Mouse (Mus musculus) kidney, embryonic 14.5 days (tissue): ENCODE measurements around the gene Slc35a1. TPM values are rescaled to one million over a fixed set of nuclear protein-coding genes. Genes with fewer than 3 reads are reported as not detected.

Experiments
- ATAC-seq: fragments of 200-750 bp; cut with Nextera tagmentation; 2 replicates; pipeline ENCODE4 v1.8.0; 2017; ENCODE audit warnings: moderate number of reproducible peaks, mild to moderate bottlenecking, moderate TSS enrichment, moderate library complexity; ENCODE audit not compliant: low FRiP score, low TSS enrichment
- H3K27ac ChIP-seq: fragments of 300-500 bp; sonication (generic); 2 replicates; pipeline ENCODE4 v1.5.1; 2014; ENCODE audit warnings: low read depth, mild to moderate bottlenecking, low read length, moderate library complexity, mixed read lengths
- H3K27me3 ChIP-seq: fragments of 300-500 bp; sonication (generic); 2 replicates; pipeline ENCODE4 v1.6.1; 2014; ENCODE audit warnings: mild to moderate bottlenecking, low read length; ENCODE audit not compliant: control insufficient read depth, insufficient read depth
- H3K36me3 ChIP-seq: fragments of 300-500 bp; sonication (generic); 2 replicates; pipeline ENCODE4 v1.6.1; 2014; ENCODE audit warnings: low read length, mixed read lengths; ENCODE audit not compliant: control insufficient read depth, insufficient read depth
- H3K4me1 ChIP-seq: fragments of 300-500 bp; sonication (generic); 2 replicates; pipeline ENCODE4 v1.6.1; 2014; ENCODE audit warnings: low read length, mixed read lengths; ENCODE audit not compliant: control insufficient read depth, insufficient read depth
- H3K4me2 ChIP-seq: fragments of 300-500 bp; sonication (generic); replicated peaks from 2 replicates; pipeline ENCODE4 v1.6.1; 2014; ENCODE audit warnings: low read depth, mild to moderate bottlenecking, low read length
- H3K4me3 ChIP-seq: fragments of 300-500 bp; sonication (generic); 2 replicates; pipeline ENCODE4 v1.5.1; 2014; ENCODE audit warnings: mild to moderate bottlenecking, low read length
- H3K9ac ChIP-seq: fragments of 300-500 bp; sonication (generic); 2 replicates; pipeline ENCODE4 v1.6.1; 2014; ENCODE audit warnings: low read depth, mild to moderate bottlenecking, low read length, moderate library complexity
- H3K9me3 ChIP-seq: fragments of 300-500 bp; sonication (generic); 2 replicates; pipeline ENCODE4 v1.6.1; 2016; ENCODE audit warnings: low read length; ENCODE audit not compliant: control insufficient read depth
- WGBS: fragments of 180-500 bp; shearing (Covaris S2); extraction: QIAGEN DNeasy Blood & Tissue Kit; methylation state at CpG from one replicate; pipeline ENCODE4 v1.1.7; 2014; 5-methylcytosine and 5-hydroxymethylcytosine counted together
- polyA plus RNA-seq: library from polyadenylated mRNA; unstranded; fragments of >200 nt; fragmentation: Nextera tagmentation; extraction: Ambion mirVana; gene quantifications from 2 replicates; pipeline ENCODE4 v1.2.1, GENCODE M21; 2014

The Slc35a1 gene
- polyA plus RNA-seq, 1 experiment from 2014 or later = 69.2 TPM

DNA sequence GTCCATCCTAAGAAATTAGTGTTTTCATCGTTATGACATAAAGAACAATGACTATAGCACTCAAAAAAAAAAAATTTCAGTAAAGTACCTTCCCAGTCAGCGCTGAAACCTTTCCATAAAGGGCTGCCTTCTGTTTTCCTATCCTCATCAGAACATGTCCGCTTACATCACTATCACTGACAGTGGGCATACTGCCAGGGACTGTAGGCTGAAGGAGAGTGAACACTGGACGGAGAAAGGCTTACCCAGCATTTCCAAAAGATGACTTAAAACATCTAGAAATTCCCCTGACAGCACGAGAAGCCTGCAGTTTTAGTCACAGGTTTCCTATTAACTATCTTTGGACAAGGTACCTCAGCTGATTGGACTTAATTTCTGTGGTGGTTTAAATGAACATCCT lies 13.5 kb downstream of the Slc35a1 start:
- Histone ChIP-seq H3K4me2 (no peak overlapping the region), H3K9me3 (no peaks in the 10 kb centered on the region), H3K4me1 (no peaks in the 10 kb centered on the region), H3K36me3 (peaks cover 30% of the 10 kb centered on the region), H3K27me3 (no peaks in the 10 kb centered on the region), H3K27ac (no peak overlapping the region), H3K4me3 (no peak overlapping the region), H3K9ac (no peak overlapping the region)
- ATAC-seq = no peak
- 94% methylated on average over 5 of the region's 5 CpGs for WGBS

DNA sequence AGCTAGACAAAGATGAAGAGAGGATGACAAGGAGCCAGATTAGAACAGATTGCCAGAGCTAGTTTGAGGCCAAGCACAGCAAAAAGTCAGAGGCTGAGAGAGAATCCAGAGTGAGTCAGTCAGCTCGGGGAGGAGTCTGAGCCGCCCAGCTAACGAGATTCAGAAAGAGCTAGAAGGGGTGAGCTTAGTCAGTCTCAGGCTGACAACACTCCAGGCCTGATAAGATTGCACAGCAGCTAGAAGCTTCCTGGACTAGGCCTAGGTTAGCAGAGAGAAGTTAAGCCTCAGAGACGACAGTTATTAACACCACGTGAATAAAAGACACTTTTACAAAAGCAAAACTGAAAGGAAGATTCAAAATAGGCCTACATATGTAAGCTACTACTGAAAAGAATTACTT lies 19.3 kb downstream of the Slc35a1 start:
- H3K4me2 ChIP-seq = no peak overlapping the region
- no peaks in the 10 kb centered on the region for H3K27me3 ChIP-seq
- WGBS = 96% methylated on average over 5 of the region's 5 CpGs
- peaks cover 56% of the 10 kb centered on the region for H3K36me3 ChIP-seq
- no peak overlapping the region for H3K9ac ChIP-seq
- H3K4me3 ChIP-seq = no peak overlapping the region
- no peak for ATAC-seq
- no peaks in the 10 kb centered on the region for H3K4me1 ChIP-seq
- H3K27ac ChIP-seq = no peak overlapping the region
- H3K9me3 ChIP-seq = no peaks in the 10 kb centered on the region

DNA sequence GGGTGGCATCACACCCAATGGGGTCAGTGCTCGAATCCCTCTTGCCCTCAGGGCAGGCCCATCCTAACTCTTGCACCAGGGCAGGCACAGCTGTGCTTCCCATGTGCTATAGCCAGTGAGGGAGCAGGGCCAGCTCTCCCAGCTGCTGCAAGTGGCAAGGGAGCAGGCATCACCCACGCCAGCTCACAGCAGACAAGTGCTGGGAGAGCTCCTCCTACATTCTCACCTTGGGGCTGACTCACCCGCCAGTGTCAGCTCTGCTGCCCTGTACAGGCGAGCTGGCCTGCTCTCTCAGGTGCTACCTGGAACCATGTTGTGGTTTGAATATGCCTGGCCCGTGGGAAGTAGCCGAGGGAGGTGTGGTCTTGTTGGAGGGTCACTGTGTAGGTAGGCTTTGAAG lies 25.3 kb downstream of the Slc35a1 start:
- no peak overlapping the region for H3K9ac ChIP-seq
- H3K27me3 ChIP-seq = no peaks in the 10 kb centered on the region
- 79% methylated on average over 6 of the region's 6 CpGs for WGBS
- H3K4me2 ChIP-seq = no peak overlapping the region
- ATAC-seq = no peak
- H3K36me3 ChIP-seq = peaks cover 72% of the 10 kb centered on the region
- no peaks in the 10 kb centered on the region for H3K9me3 ChIP-seq
- H3K4me1 ChIP-seq = no peaks in the 10 kb centered on the region
- H3K27ac ChIP-seq = no peak overlapping the region
- no peak overlapping the region for H3K4me3 ChIP-seq

DNA sequence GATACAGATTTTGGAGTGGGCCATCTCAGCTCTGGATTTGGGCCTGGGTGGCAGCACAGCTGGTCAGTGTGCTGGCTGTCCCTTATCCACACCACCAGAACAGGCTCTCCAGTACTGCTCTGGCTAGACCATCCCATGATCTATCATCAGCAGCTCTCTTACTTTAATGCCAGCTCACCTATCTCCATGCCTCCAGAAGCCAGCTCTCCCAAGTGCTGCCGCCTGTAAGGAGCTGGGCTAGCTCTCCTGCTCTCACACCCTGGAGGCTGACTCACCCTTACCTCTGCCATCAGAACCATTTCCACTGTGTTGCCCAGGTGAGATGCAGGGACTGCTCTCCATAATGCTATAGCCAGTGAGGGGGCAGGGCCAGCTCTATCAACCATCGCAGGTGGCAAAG lies 25.7 kb downstream of the Slc35a1 start:
- Histone ChIP-seq H3K4me2 (no peak overlapping the region), H3K9me3 (no peaks in the 10 kb centered on the region), H3K4me3 (no peak overlapping the region), H3K36me3 (peaks cover 72% of the 10 kb centered on the region), H3K9ac (no peak overlapping the region), H3K27ac (no peak overlapping the region), H3K4me1 (no peaks in the 10 kb centered on the region), H3K27me3 (no peaks in the 10 kb centered on the region)
- 96% methylated on average over 2 of the region's 2 CpGs for WGBS
- no peak for ATAC-seq

DNA sequence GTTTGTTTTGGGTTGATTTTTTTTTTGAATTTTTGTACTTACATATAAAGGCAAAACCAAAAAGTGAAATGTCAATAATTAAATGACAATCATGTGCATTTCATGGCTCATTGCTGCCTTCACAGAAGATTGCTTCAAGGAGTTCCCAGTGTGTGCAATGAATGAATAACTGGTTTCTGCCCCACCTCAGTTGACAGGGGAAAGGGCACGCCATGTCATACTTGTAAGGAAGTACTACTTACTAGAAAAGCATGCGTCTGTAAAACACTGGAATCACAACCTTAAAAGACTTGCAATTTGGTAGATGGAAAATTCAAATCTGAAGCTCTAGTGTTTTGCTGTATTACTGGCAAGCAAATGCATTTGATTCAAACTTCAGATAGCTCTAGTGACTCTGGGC lies 28.2 kb downstream of the Slc35a1 start:
- Histone ChIP-seq H3K27ac (no peak overlapping the region), H3K4me2 (no peak overlapping the region), H3K4me3 (no peak overlapping the region), H3K4me1 (no peaks in the 10 kb centered on the region), H3K9me3 (no peaks in the 10 kb centered on the region), H3K27me3 (no peaks in the 10 kb centered on the region), H3K36me3 (peaks cover 69% of the 10 kb centered on the region), H3K9ac (no peak overlapping the region)
- WGBS = 86% methylated on average over 2 of the region's 2 CpGs
- no peak for ATAC-seq

DNA sequence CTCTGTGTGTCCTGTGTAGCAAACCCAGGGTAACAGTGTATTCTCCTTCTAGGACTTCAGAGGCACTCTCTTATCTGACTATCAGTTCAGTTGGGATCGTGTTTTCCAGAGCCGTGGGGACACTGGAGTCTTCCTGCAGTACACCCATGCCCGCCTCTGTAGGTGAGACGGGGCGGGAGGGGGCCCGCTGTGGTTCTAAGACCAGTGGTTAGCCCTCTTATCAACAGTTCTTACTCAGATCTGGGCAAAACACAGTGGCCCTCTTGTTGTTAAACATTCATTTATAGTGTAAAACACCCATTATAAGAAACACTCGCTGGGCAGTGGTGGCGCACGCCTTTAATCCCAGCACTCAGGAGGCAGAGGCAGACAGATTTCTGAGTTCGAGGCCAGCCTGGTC lies 31.1 kb downstream of the Slc35a1 start:
- Histone ChIP-seq H3K27me3 (no peaks in the 10 kb centered on the region), H3K9me3 (no peaks in the 10 kb centered on the region), H3K36me3 (peaks cover 61% of the 10 kb centered on the region), H3K9ac (no peak overlapping the region), H3K4me1 (no peaks in the 10 kb centered on the region), H3K27ac (no peak overlapping the region), H3K4me3 (no peak overlapping the region), H3K4me2 (no peak overlapping the region)
- ATAC-seq = no peak
- 99% methylated on average over 10 of the region's 10 CpGs for WGBS

DNA sequence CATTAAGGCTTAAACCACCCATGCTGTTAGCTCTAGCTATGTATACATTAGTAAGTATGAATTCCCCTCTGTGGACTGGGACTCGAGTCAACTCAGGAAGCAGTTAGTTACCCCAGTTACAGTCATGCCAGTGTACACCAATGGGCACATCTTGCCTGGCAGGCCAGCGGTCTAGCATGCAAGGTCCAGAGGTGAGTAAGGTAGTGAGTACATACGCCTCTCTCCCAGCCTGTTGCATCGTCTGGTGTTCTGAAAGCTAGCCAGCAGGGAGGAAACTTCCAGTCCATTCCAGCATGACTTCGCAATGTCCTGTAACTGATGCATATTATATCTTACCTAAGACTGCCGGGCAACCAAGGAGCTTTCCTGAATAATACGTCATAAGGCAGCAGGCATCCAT lies 34.1 kb downstream of the Slc35a1 start:
- 87% methylated on average over 7 of the region's 7 CpGs for WGBS
- no peaks in the 10 kb centered on the region for H3K9me3 ChIP-seq

DNA sequence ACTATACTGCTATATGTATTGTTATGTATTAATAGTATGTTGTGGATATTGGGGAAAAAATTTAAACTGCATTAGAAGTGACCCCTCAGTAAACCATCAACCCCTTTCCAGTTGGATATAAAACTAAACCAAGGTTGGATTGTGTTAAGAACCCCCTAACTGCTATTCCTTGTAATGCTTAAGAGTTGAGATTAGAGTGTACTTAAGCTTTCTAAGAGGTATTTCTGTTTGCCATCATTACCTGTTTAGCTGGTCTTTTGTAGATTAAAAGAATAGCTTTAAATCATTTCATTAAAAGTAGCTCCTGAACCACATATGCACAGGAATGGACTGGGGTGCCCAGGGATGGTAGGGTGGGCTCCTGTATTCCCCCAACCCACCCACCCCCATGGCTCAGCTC lies 42.5 kb downstream of the Slc35a1 start:
- no peak overlapping the region for H3K27ac ChIP-seq
- H3K36me3 ChIP-seq = peaks cover 37% of the 10 kb centered on the region
- H3K4me3 ChIP-seq = no peak overlapping the region
- H3K4me2 ChIP-seq = no peak overlapping the region
- no peak for ATAC-seq
- no peaks in the 10 kb centered on the region for H3K9me3 ChIP-seq
- no peak overlapping the region for H3K9ac ChIP-seq
- H3K27me3 ChIP-seq = no peaks in the 10 kb centered on the region
- H3K4me1 ChIP-seq = no peaks in the 10 kb centered on the region

More for the DNA sequence above, 34.1 kb downstream of the Slc35a1 start:
- Histone ChIP-seq H3K36me3 (peaks cover 48% of the 10 kb centered on the region), H3K4me2 (no peak overlapping the region), H3K27me3 (no peaks in the 10 kb centered on the region), H3K4me1 (no peaks in the 10 kb centered on the region), H3K9ac (no peak overlapping the region), H3K27ac (no peak overlapping the region), H3K4me3 (no peak overlapping the region)
- no peak for ATAC-seq

DNA sequence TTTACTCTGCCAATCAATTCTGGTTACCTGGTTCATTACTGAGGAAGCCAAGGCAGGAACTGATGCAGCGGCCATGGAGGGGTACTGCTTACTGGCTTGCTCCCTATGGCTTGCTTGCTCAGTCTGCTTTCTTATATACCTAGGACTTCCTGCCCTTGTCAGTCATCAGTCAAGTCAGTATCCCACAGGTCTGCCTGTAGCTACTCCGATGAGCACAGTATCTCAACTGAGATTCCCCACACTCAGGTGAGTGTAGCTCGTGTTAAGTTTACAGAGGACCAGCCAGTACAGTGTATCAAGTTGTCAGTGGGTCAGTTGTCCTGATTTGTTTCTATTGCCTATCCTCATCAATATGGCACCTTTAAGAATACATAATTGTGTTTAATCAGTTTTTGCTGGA lies 46.5 kb downstream of the Slc35a1 start:
- Histone ChIP-seq H3K27me3 (no peaks in the 10 kb centered on the region), H3K9me3 (no peaks in the 10 kb centered on the region), H3K4me2 (no peak overlapping the region), H3K9ac (no peak overlapping the region), H3K4me1 (0 out of 2 replicates have a peak, but pooled peaks cover 3% of the 10 kb centered on the region), H3K4me3 (no peak overlapping the region), H3K36me3 (peaks cover 21% of the 10 kb centered on the region), H3K27ac (no peak overlapping the region)
- ATAC-seq = no peak
- WGBS = 95% methylated on average over 3 of the region's 3 CpGs
